Mouse (Mus musculus) G1E (cell line): ENCODE measurements at regions not wholly inside any gene's neighbourhood (a gene's known extent, or its start where the extent isn't known, plus 50 kb on each side); places are given as distances from the start of the nearest gene placed in this dataset.

Experiments used
- CTCF ChIP-seq: IDR thresholded peaks from 2 replicates; pipeline ENCODE4 v1.5.1; 2012; ENCODE audit warnings: low read depth, low read length, inconsistent platforms, mixed read lengths
- GATA1 ChIP-seq: IDR thresholded peaks from 2 replicates; pipeline ENCODE4 v1.6.1; 2012; ENCODE audit warnings: borderline replicate concordance, low read length, inconsistent platforms, mixed read lengths
- POLR2AphosphoS5 ChIP-seq: IDR thresholded peaks from 2 replicates; pipeline ENCODE4 v1.6.1; 2012; ENCODE audit warnings: low read depth, low read length, inconsistent platforms; ENCODE audit not compliant: insufficient replicate concordance
- TAL1 ChIP-seq: conservative IDR thresholded peaks from 2 replicates; pipeline ENCODE4 v1.6.1; 2012; ENCODE audit warnings: low read depth, low read length, inconsistent platforms, mixed read lengths

DNA sequence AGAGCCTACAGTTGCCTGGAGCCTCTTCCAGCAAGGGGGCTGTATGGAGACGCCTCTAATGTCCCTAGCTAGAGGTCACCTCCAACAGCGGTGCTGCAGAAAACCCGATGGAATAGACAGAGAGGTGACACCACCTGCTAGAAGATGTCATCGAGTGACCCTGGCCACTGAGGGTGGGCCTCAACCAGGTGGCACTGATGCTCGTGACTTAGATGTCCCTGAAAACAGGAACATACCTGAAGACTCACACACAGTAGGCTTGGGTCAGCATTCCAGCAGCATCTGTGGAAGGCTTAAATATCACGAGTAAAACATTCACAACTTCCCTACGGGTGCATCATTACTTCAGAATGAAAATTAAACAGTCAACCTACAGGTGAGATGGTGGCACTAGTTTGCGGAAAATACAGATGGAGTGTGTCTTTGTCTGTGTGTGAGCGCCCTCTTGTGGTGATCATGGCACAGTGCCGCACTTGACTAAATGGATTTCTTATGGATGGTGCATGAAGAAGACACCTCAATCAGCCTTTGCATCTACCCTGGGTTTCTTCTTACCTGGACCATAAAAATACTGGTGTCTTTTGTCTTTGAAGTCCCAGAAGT lies 86.2 kb upstream of the Smad3 start:
- TF ChIP-seq TAL1 = no peak
- TF ChIP-seq CTCF = peak; percentile 91
- no peak for TF ChIP-seq POLR2AphosphoS5
- TF ChIP-seq GATA1 = no peak
